Mouse (Mus musculus): ENCODE data around the gene Rnf38. TPM values are rescaled to one million over a fixed set of nuclear protein-coding genes. Genes with fewer than 3 reads are reported as not detected.

Gene Rnf38
- 30.7 and 33.2 TPM in 2 replicates for polyA plus RNA-seq (2014; fragmentation: Nextera tagmentation; extraction: Ambion mirVana)

DNA sequence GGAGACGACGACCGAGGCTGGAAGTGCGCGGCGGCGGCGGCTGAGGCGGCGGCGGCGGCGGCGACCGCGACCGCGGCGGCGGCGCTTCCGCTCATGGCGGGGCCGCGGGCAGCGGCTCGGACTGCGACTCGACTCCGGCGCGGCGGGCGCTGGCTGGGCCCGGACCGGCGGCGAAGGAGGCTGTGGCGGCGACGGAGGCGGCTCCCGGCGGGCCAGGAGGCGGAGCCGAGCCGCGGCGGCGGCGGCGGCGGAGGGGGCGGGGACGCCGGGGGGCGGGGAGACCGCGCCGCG is at the start of gene Rnf38:
Gene Rnf38 (minus strand): TSS at position 77 of the 291 bp plus-strand sequence.
- no peak for DNase-seq
- peak within 1 kb of the TSS; percentile 79 for H3K4me2 ChIP-seq

DNA sequence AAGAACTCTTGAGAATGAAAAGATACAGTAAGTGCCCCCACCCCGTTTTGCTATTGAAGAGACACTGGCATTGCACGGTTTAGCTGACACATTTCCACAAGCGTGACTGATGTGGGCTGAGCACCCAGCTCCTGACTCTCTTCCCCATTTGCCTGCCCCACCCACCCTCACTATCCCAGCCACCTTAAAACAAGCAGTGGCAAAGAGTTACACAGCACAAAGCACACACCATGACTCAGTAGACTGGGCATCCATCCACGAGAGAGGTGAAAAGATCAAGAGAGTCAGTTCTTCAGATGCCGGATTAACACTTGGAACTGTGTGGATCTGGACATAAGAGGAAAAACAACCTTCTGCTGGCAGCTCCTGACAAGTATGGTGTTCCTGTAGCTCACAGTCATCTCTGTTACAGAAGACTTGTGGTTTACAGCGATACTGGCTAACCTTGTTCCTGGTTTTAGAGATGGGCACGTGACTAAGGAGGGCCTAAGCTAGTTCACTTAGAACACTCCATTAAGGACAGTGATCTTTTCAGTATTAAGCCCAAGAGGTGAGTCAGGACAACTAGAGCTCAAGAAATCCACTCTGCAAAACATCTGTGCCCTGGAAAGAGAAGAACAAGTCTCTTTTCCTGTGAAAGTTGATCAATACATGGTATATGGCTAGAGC is 48.1 kb upstream of the Rnf38 start:
- Histone ChIP-seq H3K9me3 (ENCODE audit: low read depth, low read length) (no peaks in the 10 kb centered on the region), H3K9ac (no peak overlapping the region), H3K4me1 (ENCODE audit: insufficient read depth) (no peaks in the 10 kb centered on the region), H3K4me2 (no peak overlapping the region), H3K27me3 (ENCODE audit: insufficient read depth, low read length) (no peaks in the 10 kb centered on the region), H3K36me3 (ENCODE audit: insufficient read depth) (no peaks in the 10 kb centered on the region), H3K4me3 (ENCODE audit: low read depth, low read length) (no peak overlapping the region), H3K27ac (ENCODE audit: low read depth) (no peak overlapping the region)
- no peak for TF ChIP-seq CTCF (IDR thresholded peaks at IDR 0.05; ENCODE audit: low read depth)
- ATAC-seq (ENCODE audit: insufficient read depth), result no peak
- 69% methylated on average over 7 of the region's 7 CpGs for WGBS
- DNase-seq, result no peak

More for the DNA sequence above, at the start of gene Rnf38:
- TF ChIP-seq CTCF (IDR thresholded peaks at IDR 0.05; ENCODE audit: low read depth), result no peak
- Histone ChIP-seq H3K36me3 (ENCODE audit: insufficient read depth) (no peaks in the 10 kb centered on the region), H3K4me1 (ENCODE audit: insufficient read depth) (peaks cover 11% of the 10 kb centered on the region; the same call in 1 of the 2 replicates), H3K27ac (ENCODE audit: low read depth) (peak within 1 kb of the TSS; percentile 94), H3K9ac (peak within 1 kb of the TSS; percentile 84), H3K27me3 (ENCODE audit: insufficient read depth, low read length) (no peaks in the 10 kb centered on the region), H3K9me3 (ENCODE audit: low read depth, low read length) (no peaks in the 10 kb centered on the region), H3K4me3 (ENCODE audit: low read depth, low read length) (peak within 1 kb of the TSS; percentile 74)
- ATAC-seq (ENCODE audit: insufficient read depth), result no peak
- 0% methylated on average over 26 of the region's 61 CpGs for WGBS

DNA sequence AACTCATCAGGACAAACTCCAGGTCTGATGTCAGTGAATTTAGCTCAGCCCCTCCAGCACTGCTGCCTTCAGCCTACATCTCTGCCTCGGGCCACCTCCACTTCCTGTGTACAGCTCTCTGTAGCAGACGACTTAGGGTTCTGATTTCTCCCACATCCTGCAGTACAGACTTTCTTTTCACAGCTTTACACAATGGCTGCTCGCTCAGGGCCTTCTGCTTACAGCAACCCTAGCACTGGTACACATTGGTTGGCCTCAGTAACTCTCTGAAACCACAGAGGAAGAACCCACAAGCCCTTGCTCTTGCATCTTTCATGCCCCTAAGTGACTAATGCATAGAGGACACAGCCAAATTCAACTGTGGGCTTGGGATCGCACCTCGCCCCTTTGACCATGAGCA is 37.5 kb upstream of the Rnf38 start:
- Histone ChIP-seq H3K27me3 (ENCODE audit: insufficient read depth, low read length) (no peaks in the 10 kb centered on the region), H3K4me2 (no peak overlapping the region), H3K4me1 (ENCODE audit: insufficient read depth) (no peaks in the 10 kb centered on the region), H3K4me3 (ENCODE audit: low read depth, low read length) (no peak overlapping the region), H3K27ac (ENCODE audit: low read depth) (no peak overlapping the region), H3K9ac (no peak overlapping the region), H3K9me3 (ENCODE audit: low read depth, low read length) (no peaks in the 10 kb centered on the region), H3K36me3 (ENCODE audit: insufficient read depth) (no peaks in the 10 kb centered on the region)
- no peak for TF ChIP-seq CTCF (IDR thresholded peaks at IDR 0.05; ENCODE audit: low read depth)
- WGBS, result 61% methylated on average over 5 of the region's 5 CpGs
- no peak for ATAC-seq (ENCODE audit: insufficient read depth)
- no peak for DNase-seq

DNA sequence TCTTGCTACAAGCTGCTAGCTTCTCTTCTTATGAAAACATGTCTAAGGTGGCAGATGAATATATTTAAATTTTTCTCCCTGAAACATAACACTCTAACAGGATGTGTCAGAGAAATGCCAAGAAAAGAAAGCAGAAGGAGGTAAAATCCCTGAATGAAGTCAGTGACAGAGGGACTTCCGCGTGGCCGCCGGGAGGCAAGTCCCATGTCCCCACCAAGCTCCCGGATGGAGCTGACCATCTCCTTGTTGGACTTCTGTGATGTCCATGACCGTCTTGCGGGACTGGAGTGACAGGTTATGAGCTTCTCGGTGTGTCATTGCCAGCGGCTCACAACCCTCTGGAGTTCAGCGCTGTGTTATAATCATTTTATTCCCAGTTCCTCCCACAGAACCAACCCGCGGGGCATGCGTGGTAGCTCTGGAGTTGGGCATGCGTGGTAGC is 35.8 kb upstream of the Rnf38 start:
- 94% methylated on average over 14 of the region's 14 CpGs for WGBS
- DNase-seq, result no peak
- Histone ChIP-seq H3K4me3 (ENCODE audit: low read depth, low read length) (no peak overlapping the region), H3K4me1 (ENCODE audit: insufficient read depth) (no peaks in the 10 kb centered on the region), H3K4me2 (no peak overlapping the region), H3K36me3 (ENCODE audit: insufficient read depth) (no peaks in the 10 kb centered on the region), H3K9me3 (ENCODE audit: low read depth, low read length) (no peaks in the 10 kb centered on the region), H3K9ac (no peak overlapping the region), H3K27ac (ENCODE audit: low read depth) (no peak overlapping the region), H3K27me3 (ENCODE audit: insufficient read depth, low read length) (no peaks in the 10 kb centered on the region)
- no peak for ATAC-seq (ENCODE audit: insufficient read depth)
- no peak for TF ChIP-seq CTCF (IDR thresholded peaks at IDR 0.05; ENCODE audit: low read depth)

DNA sequence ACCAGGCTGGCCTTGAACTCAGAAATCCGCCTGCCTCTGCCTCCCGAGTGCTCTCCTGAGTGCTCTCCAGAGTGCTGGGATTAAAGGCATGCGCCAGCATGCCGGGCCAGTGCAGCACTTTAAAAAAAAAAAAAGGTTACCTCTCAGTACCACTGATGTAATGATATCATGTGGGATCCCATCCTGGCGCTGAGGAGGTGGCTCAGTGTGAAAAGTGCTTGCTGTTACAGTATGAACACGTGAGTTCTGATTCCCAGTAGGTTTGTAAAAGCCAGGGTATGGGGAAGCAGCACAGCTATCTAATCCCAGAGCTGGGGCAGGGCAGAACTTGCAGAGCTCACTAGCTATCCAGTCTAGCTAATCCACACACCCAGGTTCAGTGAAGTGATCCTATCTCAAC is 33.8 kb upstream of the Rnf38 start:
- Histone ChIP-seq H3K9me3 (ENCODE audit: low read depth, low read length) (no peaks in the 10 kb centered on the region), H3K36me3 (ENCODE audit: insufficient read depth) (no peaks in the 10 kb centered on the region), H3K4me2 (no peak overlapping the region), H3K4me1 (ENCODE audit: insufficient read depth) (no peaks in the 10 kb centered on the region), H3K4me3 (ENCODE audit: low read depth, low read length) (no peak overlapping the region), H3K27ac (ENCODE audit: low read depth) (no peak overlapping the region), H3K27me3 (ENCODE audit: insufficient read depth, low read length) (no peaks in the 10 kb centered on the region), H3K9ac (no peak overlapping the region)
- DNase-seq (no peak), ATAC-seq (ENCODE audit: insufficient read depth) (no peak)
- WGBS, result 80% methylated on average over 6 of the region's 6 CpGs
- TF ChIP-seq CTCF (IDR thresholded peaks at IDR 0.05; ENCODE audit: low read depth), result no peak

DNA sequence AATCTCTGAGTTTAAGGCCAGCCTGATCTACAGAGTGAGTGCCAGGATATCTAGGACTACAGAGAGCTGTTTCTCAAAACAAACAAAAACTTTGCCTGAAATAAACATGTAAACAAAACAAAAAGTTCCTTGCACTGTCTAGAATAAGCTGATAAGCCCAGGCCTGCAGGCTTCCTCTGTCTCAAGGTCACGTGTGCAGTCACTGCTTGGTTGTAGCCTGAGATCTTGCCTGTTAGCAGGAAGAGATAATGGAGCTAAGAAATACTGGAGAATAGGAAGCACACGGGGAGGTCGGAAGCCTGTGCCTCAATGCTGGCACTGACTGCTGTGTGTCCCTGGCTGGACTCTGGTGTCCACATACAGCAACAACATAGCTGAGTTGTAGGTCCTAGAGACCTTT is 31.9 kb upstream of the Rnf38 start:
- Histone ChIP-seq H3K4me3 (ENCODE audit: low read depth, low read length) (no peak overlapping the region), H3K36me3 (ENCODE audit: insufficient read depth) (no peaks in the 10 kb centered on the region), H3K9me3 (ENCODE audit: low read depth, low read length) (no peaks in the 10 kb centered on the region), H3K9ac (no peak overlapping the region), H3K27ac (ENCODE audit: low read depth) (no peak overlapping the region), H3K4me2 (no peak overlapping the region), H3K27me3 (ENCODE audit: insufficient read depth, low read length) (no peaks in the 10 kb centered on the region), H3K4me1 (ENCODE audit: insufficient read depth) (no peaks in the 10 kb centered on the region)
- DNase-seq (no peak), ATAC-seq (ENCODE audit: insufficient read depth) (no peak)
- TF ChIP-seq CTCF (IDR thresholded peaks at IDR 0.05; ENCODE audit: low read depth), result no peak
- WGBS, result 72% methylated on average over 3 of the region's 3 CpGs

DNA sequence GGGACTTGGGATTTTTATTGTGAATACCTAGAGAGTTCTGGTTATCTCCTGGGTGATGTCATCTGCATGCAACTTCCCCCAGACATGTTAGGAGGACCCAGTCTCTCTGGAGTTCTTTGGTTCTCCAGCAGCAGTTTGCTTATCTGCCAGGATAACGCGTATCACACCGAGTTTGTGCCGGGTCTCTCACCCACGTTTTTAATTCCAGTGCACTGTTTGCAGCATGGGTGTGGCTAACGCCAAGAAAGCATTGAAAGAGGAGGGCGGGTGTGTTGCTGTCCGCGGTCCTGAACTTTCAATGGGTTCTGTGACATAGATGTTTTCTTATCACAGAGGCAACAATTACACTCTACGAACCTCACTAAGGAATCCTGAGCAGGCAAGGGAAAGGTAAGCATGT is 26.7 kb upstream of the Rnf38 start:
- Histone ChIP-seq H3K9ac (no peak overlapping the region), H3K27ac (ENCODE audit: low read depth) (no peak overlapping the region), H3K27me3 (ENCODE audit: insufficient read depth, low read length) (no peaks in the 10 kb centered on the region), H3K4me1 (ENCODE audit: insufficient read depth) (no peaks in the 10 kb centered on the region), H3K4me3 (ENCODE audit: low read depth, low read length) (no peak overlapping the region), H3K9me3 (ENCODE audit: low read depth, low read length) (no peaks in the 10 kb centered on the region), H3K36me3 (ENCODE audit: insufficient read depth) (no peaks in the 10 kb centered on the region), H3K4me2 (no peak overlapping the region)
- DNase-seq, result peak; percentile 91
- no peak for TF ChIP-seq CTCF (IDR thresholded peaks at IDR 0.05; ENCODE audit: low read depth)
- ATAC-seq (ENCODE audit: insufficient read depth), result no peak
- 3% methylated on average over 10 of the region's 10 CpGs for WGBS

Data from lung, embryonic 14.5 days (tissue).